Mouse (Mus musculus): ENCODE measurements around the gene Clec9a. TPM values are rescaled to one million over a fixed set of nuclear protein-coding genes. Genes with fewer than 3 reads are reported as not detected.

Clec9a gene
- polyA plus RNA-seq, 1 experiment from 2014 or later = 0.45 TPM

- Histone ChIP-seq H3K36me3 (ENCODE audit: control insufficient read depth, insufficient read depth) (no peaks in the 10 kb centered on the region), H3K27ac (ENCODE audit: low read length) (peak overlapping the region; percentile 15)
- 30% methylated on average over 2 of the region's 2 CpGs for WGBS
These were observed 1.3 kb upstream of the Clec9a start for GRCm38 (mm10) chr6:129407324-129407723.

GRCm38 (mm10) chr6:129414177-129414576, 5.5 kb downstream of the Clec9a start:
- ATAC-seq (replicated peaks; ENCODE audit: extremely low read depth, insufficient read depth, low FRiP score) = no peak
- Histone ChIP-seq H3K36me3 (ENCODE audit: control insufficient read depth, insufficient read depth) (no peaks in the 10 kb centered on the region), H3K27ac (ENCODE audit: low read length) (no peak overlapping the region), H3K4me3 (ENCODE audit: low read length) (no peak overlapping the region), H3K27me3 (ENCODE audit: control insufficient read depth, insufficient read depth, low read length) (no peaks in the 10 kb centered on the region), H3K4me1 (ENCODE audit: control insufficient read depth, insufficient read depth, low read length) (no peaks in the 10 kb centered on the region), H3K9me3 (replicated peaks; ENCODE audit: control insufficient read depth, low read length) (no peaks in the 10 kb centered on the region), H3K4me2 (ENCODE audit: low read depth, low read length) (no peak overlapping the region), H3K9ac (ENCODE audit: low read length) (no peak overlapping the region)
- 89% methylated on average over 1 of the region's 1 CpGs for whole genome bisulfite sequencing

More at GRCm38 (mm10) chr6:129407324-129407723, 1.3 kb upstream of the Clec9a start:
- peak; percentile 37 for ATAC-seq (replicated peaks; ENCODE audit: extremely low read depth, insufficient read depth, low FRiP score)
- no peak overlapping the region for H3K9ac ChIP-seq (ENCODE audit: low read length)
- H3K4me1 ChIP-seq (ENCODE audit: control insufficient read depth, insufficient read depth, low read length) = peaks cover 4% of the 10 kb centered on the region
- no peaks in the 10 kb centered on the region for H3K27me3 ChIP-seq (ENCODE audit: control insufficient read depth, insufficient read depth, low read length)
- H3K4me2 ChIP-seq (ENCODE audit: low read depth, low read length) = no peak overlapping the region
- H3K4me3 ChIP-seq (ENCODE audit: low read length) = no peak overlapping the region
- H3K9me3 ChIP-seq (replicated peaks; ENCODE audit: control insufficient read depth, low read length) = no peaks in the 10 kb centered on the region

- peaks cover 10% of the 10 kb centered on the region for H3K4me1 ChIP-seq (ENCODE audit: control insufficient read depth, insufficient read depth, low read length)
- ATAC-seq (replicated peaks; ENCODE audit: extremely low read depth, insufficient read depth, low FRiP score) = no peak
- no peaks in the 10 kb centered on the region for H3K27me3 ChIP-seq (ENCODE audit: control insufficient read depth, insufficient read depth, low read length)
- H3K9me3 ChIP-seq (replicated peaks; ENCODE audit: control insufficient read depth, low read length) = no peaks in the 10 kb centered on the region
- H3K4me2 ChIP-seq (ENCODE audit: low read depth, low read length) = no peak overlapping the region
- H3K4me3 ChIP-seq (ENCODE audit: low read length) = no peak overlapping the region
- 70% methylated on average over 3 of the region's 3 CpGs for WGBS
- H3K9ac ChIP-seq (ENCODE audit: low read length) = no peak overlapping the region
- no peak overlapping the region for H3K27ac ChIP-seq (ENCODE audit: low read length)
- no peaks in the 10 kb centered on the region for H3K36me3 ChIP-seq (ENCODE audit: control insufficient read depth, insufficient read depth)
These were observed 13.6 kb downstream of the Clec9a start for GRCm38 (mm10) chr6:129422311-129422710.

- H3K27me3 ChIP-seq (ENCODE audit: control insufficient read depth, insufficient read depth, low read length) = no peaks in the 10 kb centered on the region
- no peaks in the 10 kb centered on the region for H3K9me3 ChIP-seq (replicated peaks; ENCODE audit: control insufficient read depth, low read length)
- H3K9ac ChIP-seq (ENCODE audit: low read length) = no peak overlapping the region
- 41% methylated on average over 4 of the region's 4 CpGs for WGBS
- H3K36me3 ChIP-seq (ENCODE audit: control insufficient read depth, insufficient read depth) = no peaks in the 10 kb centered on the region
- H3K4me1 ChIP-seq (ENCODE audit: control insufficient read depth, insufficient read depth, low read length) = peaks cover 10% of the 10 kb centered on the region
- H3K4me3 ChIP-seq (ENCODE audit: low read length) = no peak overlapping the region
- ATAC-seq (replicated peaks; ENCODE audit: extremely low read depth, insufficient read depth, low FRiP score) = 0 out of 2 replicates have a peak, but pooled peaks have one; percentile 28
- H3K4me2 ChIP-seq (ENCODE audit: low read depth, low read length) = peak overlapping the region; percentile 33
- peak overlapping the region; percentile 58; the same call in 1 of the 2 replicates for H3K27ac ChIP-seq (ENCODE audit: low read length)
These were observed 14.5 kb downstream of the Clec9a start for GRCm38 (mm10) chr6:129423040-129423733.

GRCm38 (mm10) chr6:129423734-129424072, 15.0 kb downstream of the Clec9a start:
- Histone ChIP-seq H3K4me1 (ENCODE audit: control insufficient read depth, insufficient read depth, low read length) (peaks cover 10% of the 10 kb centered on the region), H3K9me3 (replicated peaks; ENCODE audit: control insufficient read depth, low read length) (no peaks in the 10 kb centered on the region), H3K4me3 (ENCODE audit: low read length) (no peak overlapping the region), H3K9ac (ENCODE audit: low read length) (no peak overlapping the region), H3K27me3 (ENCODE audit: control insufficient read depth, insufficient read depth, low read length) (no peaks in the 10 kb centered on the region), H3K36me3 (ENCODE audit: control insufficient read depth, insufficient read depth) (no peaks in the 10 kb centered on the region), H3K4me2 (ENCODE audit: low read depth, low read length) (peak overlapping the region; percentile 33; the same call in 1 of the 2 replicates), H3K27ac (ENCODE audit: low read length) (no peak overlapping the region)
- peak; percentile 74; the same call in 1 of the 2 replicates for ATAC-seq (replicated peaks; ENCODE audit: extremely low read depth, insufficient read depth, low FRiP score)
- WGBS = 3% methylated on average over 1 of the region's 1 CpGs

- Histone ChIP-seq H3K4me3 (ENCODE audit: low read length) (no peak overlapping the region), H3K27ac (ENCODE audit: low read length) (peak overlapping the region; percentile 79), H3K27me3 (ENCODE audit: control insufficient read depth, insufficient read depth, low read length) (no peaks in the 10 kb centered on the region), H3K9me3 (replicated peaks; ENCODE audit: control insufficient read depth, low read length) (no peaks in the 10 kb centered on the region), H3K9ac (ENCODE audit: low read length) (no peak overlapping the region), H3K36me3 (ENCODE audit: control insufficient read depth, insufficient read depth) (no peaks in the 10 kb centered on the region), H3K4me1 (ENCODE audit: control insufficient read depth, insufficient read depth, low read length) (peaks cover 10% of the 10 kb centered on the region), H3K4me2 (ENCODE audit: low read depth, low read length) (no peak overlapping the region)
- ATAC-seq (replicated peaks; ENCODE audit: extremely low read depth, insufficient read depth, low FRiP score) = peak; percentile 49; the same call in 1 of the 2 replicates
- WGBS = 64% methylated on average over 5 of the region's 5 CpGs
These were observed 16.6 kb downstream of the Clec9a start for GRCm38 (mm10) chr6:129425217-129425616.

- no peaks in the 10 kb centered on the region for H3K36me3 ChIP-seq (ENCODE audit: control insufficient read depth, insufficient read depth)
- 28% methylated on average over 5 of the region's 5 CpGs for WGBS
- H3K4me1 ChIP-seq (ENCODE audit: control insufficient read depth, insufficient read depth, low read length) = peaks cover 10% of the 10 kb centered on the region
- no peaks in the 10 kb centered on the region for H3K9me3 ChIP-seq (replicated peaks; ENCODE audit: control insufficient read depth, low read length)
- peak; percentile 43; the same call in 1 of the 2 replicates for ATAC-seq (replicated peaks; ENCODE audit: extremely low read depth, insufficient read depth, low FRiP score)
- H3K4me2 ChIP-seq (ENCODE audit: low read depth, low read length) = no peak overlapping the region
- H3K4me3 ChIP-seq (ENCODE audit: low read length) = no peak overlapping the region
- H3K27ac ChIP-seq (ENCODE audit: low read length) = no peak overlapping the region
- H3K27me3 ChIP-seq (ENCODE audit: control insufficient read depth, insufficient read depth, low read length) = no peaks in the 10 kb centered on the region
- no peak overlapping the region for H3K9ac ChIP-seq (ENCODE audit: low read length)
These were observed 17.1 kb downstream of the Clec9a start for GRCm38 (mm10) chr6:129425812-129426211.

GRCm38 (mm10) chr6:129427281-129427680, 18.6 kb downstream of the Clec9a start:
- Histone ChIP-seq H3K36me3 (ENCODE audit: control insufficient read depth, insufficient read depth) (no peaks in the 10 kb centered on the region), H3K27me3 (ENCODE audit: control insufficient read depth, insufficient read depth, low read length) (no peaks in the 10 kb centered on the region), H3K27ac (ENCODE audit: low read length) (no peak overlapping the region), H3K4me1 (ENCODE audit: control insufficient read depth, insufficient read depth, low read length) (peaks cover 10% of the 10 kb centered on the region), H3K4me3 (ENCODE audit: low read length) (no peak overlapping the region), H3K4me2 (ENCODE audit: low read depth, low read length) (no peak overlapping the region), H3K9me3 (replicated peaks; ENCODE audit: control insufficient read depth, low read length) (no peaks in the 10 kb centered on the region), H3K9ac (ENCODE audit: low read length) (no peak overlapping the region)
- 72% methylated on average over 4 of the region's 4 CpGs for WGBS
- no peak for ATAC-seq (replicated peaks; ENCODE audit: extremely low read depth, insufficient read depth, low FRiP score)

GRCm38 (mm10) chr6:129434239-129434638, 25.6 kb downstream of the Clec9a start:
- no peaks in the 10 kb centered on the region for H3K36me3 ChIP-seq (ENCODE audit: control insufficient read depth, insufficient read depth)
- H3K4me1 ChIP-seq (ENCODE audit: control insufficient read depth, insufficient read depth, low read length) = no peaks in the 10 kb centered on the region
- H3K9me3 ChIP-seq (replicated peaks; ENCODE audit: control insufficient read depth, low read length) = no peaks in the 10 kb centered on the region
- WGBS = 70% methylated on average over 5 of the region's 5 CpGs
- H3K4me3 ChIP-seq (ENCODE audit: low read length) = no peak overlapping the region
- no peak overlapping the region for H3K4me2 ChIP-seq (ENCODE audit: low read depth, low read length)
- H3K27me3 ChIP-seq (ENCODE audit: control insufficient read depth, insufficient read depth, low read length) = no peaks in the 10 kb centered on the region
- H3K9ac ChIP-seq (ENCODE audit: low read length) = no peak overlapping the region
- H3K27ac ChIP-seq (ENCODE audit: low read length) = no peak overlapping the region
- no peak for ATAC-seq (replicated peaks; ENCODE audit: extremely low read depth, insufficient read depth, low FRiP score)

All from heart, embryonic 16.5 days (tissue).